Mouse (Mus musculus): ENCODE results near the gene Arhgap32.

Gene Arhgap32

GRCm38 (mm10) chr9:32186489-32186888, 70.6 kb downstream of the Arhgap32 start:
- DNase-seq (ENCODE audit: extremely low spot score, low read depth, low spot score): no peak

DNA sequence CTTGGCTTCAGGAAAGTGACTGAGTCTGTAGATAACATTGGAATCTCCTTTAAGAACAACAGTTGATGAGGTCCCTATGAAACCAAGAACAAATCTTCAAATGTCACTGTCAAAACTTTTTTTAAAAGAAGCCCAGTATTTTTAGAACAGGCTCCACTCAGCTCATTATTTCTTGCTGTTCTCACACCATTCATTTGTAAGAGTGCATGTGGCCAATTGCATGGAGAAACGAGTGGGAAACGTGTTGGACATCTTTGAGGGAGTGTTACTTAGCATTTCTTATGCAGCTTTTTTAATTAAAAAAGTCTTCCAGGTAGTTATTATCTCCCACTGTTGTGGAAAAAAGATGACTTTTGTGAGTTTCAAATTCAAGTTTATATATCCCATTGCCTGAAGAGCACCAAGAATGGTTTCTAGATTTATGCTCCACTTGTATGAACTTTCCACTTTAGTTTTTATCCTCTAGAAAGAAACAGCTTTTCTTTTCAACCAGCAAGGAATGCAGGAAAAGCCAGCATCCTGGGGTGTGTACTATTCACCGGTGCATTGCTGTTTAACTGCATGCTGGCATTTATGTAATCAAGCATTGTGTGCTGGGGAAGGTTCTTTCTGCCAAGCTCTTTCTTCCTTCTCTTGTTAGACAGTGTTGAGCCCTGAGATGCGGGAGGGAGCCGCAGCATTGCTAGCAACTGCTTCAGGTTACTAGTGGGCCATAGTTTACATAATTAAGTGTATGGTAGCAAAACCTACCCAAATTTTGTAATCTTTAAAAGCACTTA, 76.5 kb downstream of the Arhgap32 start:
- no peak for DNase-seq (ENCODE audit: extremely low spot score, low read depth, low spot score)

DNA sequence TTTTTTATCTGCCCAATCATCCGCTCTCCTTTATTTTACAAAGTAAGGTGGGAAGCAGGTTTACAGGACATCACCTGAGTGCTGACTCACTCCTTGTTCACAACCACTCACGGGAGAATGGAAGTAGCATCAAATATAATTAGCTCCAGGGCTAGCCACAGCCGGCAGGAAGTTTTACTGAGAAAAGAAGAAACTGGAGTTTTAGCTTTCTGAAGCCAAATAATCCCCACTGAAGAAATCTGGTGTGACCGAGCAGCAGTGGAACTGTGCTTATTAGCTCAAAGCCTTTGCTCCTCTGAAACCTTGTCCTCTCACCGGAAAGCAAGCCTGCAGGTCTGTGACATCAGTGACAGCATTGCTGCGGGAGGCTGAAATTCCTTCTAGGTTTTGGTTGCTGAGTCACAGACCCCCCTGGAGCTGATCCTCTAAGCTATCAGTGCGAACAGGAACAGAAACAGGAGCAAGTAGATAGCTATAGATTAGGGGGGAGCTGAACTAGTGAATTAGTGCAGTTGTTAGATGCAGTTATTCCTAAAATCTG, 88.6 kb downstream of the Arhgap32 start:
- no peak for DNase-seq (ENCODE audit: extremely low spot score, low read depth, low spot score)

- DNase-seq (ENCODE audit: extremely low spot score, low read depth, low spot score): no peak
These were observed 91.2 kb downstream of the Arhgap32 start for GRCm38 (mm10) chr9:32207133-32207532.

- no peak for DNase-seq (ENCODE audit: extremely low spot score, low read depth, low spot score)
These were observed 92.1 kb downstream of the Arhgap32 start for GRCm38 (mm10) chr9:32208071-32208470.

DNA sequence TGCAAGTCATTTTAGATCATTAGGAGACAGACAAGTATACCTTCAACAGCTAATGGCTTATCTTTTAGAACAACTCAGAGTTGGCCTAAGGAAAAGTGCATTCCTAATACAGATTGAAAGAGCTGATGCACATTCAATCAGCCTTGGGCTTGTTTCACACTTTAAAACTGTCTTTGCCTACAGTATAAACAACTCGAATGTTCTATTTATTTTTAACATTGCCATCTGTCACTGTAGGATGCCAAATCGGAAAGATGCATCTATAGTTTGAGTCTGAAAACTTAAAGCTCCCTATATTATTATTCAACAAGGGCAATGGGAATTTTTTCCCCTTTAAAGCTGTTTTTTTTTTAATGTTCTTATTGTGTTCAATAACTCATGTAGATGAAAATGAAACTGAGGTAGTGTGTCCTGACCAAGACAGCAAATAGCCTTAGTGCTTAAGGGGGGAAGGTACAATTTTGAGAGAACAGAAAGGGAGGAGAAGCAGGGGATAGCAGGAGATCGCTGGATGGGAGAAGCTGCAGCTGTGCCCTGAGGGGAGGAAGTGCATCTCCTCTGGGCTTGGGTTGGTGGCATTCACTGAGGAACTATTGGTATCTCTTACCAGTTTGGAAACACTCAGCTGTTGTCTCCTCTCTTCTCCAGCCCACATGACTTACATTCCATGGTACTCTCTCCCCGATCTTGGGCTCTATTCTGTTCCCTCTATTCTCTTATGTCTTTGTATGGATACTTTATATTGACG, 101.1 kb downstream of the Arhgap32 start:
- no peak for DNase-seq (ENCODE audit: extremely low spot score, low read depth, low spot score)

- no peak for DNase-seq (ENCODE audit: extremely low spot score, low read depth, low spot score)
These were observed 103.5 kb downstream of the Arhgap32 start for GRCm38 (mm10) chr9:32219400-32219799.

- DNase-seq (ENCODE audit: extremely low spot score, low read depth, low spot score): no peak
These were observed 106.2 kb downstream of the Arhgap32 start for GRCm38 (mm10) chr9:32222184-32222583.

GRCm38 (mm10) chr9:32223739-32224529, 108.0 kb downstream of the Arhgap32 start:
- no peak for DNase-seq (ENCODE audit: extremely low spot score, low read depth, low spot score)

- no peak for DNase-seq (ENCODE audit: extremely low spot score, low read depth, low spot score)
These were observed 109.0 kb downstream of the Arhgap32 start for GRCm38 (mm10) chr9:32224937-32225336.

DNA sequence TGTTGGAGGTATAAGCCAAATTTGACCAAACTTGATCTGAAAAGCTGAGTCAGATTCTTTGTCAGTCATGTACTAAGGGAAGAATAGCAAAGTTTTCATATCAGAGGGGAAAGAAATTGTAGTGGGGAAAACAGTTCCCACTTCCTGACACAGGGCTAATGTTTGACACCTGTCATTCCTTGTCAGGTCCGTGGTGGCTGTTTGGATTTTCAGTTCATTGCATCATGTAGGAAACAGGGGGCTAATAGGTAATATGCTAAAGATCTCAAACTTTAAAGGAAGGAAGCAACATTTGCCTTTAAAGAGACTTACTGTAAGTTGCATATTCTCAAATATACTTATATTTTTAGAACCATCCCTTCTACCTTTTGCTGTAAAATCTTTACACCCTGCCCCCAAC, 109.6 kb downstream of the Arhgap32 start:
- no peak for DNase-seq (ENCODE audit: extremely low spot score, low read depth, low spot score)

DNA sequence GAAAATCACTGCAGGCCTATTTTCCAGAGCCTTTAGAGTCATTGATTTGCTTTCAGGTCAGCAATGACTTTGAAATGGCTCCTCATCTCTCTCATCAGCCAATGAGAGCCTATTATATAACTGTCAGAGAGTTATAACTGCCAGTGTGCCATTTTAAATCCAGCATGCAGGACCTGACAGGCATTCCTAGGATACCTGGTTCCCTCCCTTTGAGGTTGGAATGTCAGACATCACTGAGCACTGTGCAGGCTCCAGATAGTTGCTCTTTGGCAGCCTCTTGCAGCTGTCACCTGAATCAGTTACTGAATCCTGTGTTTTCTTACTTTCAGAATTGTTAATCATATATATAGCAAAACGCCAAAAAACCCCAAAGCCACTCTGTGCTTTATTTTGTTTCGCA, 111.1 kb downstream of the Arhgap32 start:
- no peak for DNase-seq (ENCODE audit: extremely low spot score, low read depth, low spot score)

GRCm38 (mm10) chr9:32233593-32233992, 117.7 kb downstream of the Arhgap32 start:
- DNase-seq (ENCODE audit: extremely low spot score, low read depth, low spot score): no peak

GRCm38 (mm10) chr9:32234767-32235489, 119.0 kb downstream of the Arhgap32 start:
- no peak for DNase-seq (ENCODE audit: extremely low spot score, low read depth, low spot score)

GRCm38 (mm10) chr9:32238899-32239298, 123.0 kb downstream of the Arhgap32 start:
- DNase-seq (ENCODE audit: extremely low spot score, low read depth, low spot score): no peak

- DNase-seq (ENCODE audit: extremely low spot score, low read depth, low spot score): no peak
These were observed 123.5 kb downstream of the Arhgap32 start for GRCm38 (mm10) chr9:32239427-32239826.

DNA sequence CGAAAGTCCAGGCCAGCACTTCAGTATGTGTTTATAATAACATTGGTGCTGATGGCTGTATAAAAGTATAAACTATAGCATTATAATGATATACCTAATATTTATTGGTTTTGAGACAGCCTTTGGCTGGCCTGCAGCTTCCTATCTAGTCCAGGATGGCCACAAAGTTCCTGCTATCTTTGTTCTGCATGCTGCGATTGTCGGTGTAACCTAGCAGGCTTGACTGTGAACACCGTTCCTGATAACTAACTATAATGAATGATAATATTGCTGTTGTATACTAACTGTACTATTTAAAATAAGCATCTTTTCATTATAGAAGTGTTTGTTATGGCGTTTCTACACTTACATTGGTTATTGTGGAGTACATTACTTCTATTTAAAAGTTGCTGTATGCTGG, 124.5 kb downstream of the Arhgap32 start:
- no peak for DNase-seq (ENCODE audit: extremely low spot score, low read depth, low spot score)

DNA sequence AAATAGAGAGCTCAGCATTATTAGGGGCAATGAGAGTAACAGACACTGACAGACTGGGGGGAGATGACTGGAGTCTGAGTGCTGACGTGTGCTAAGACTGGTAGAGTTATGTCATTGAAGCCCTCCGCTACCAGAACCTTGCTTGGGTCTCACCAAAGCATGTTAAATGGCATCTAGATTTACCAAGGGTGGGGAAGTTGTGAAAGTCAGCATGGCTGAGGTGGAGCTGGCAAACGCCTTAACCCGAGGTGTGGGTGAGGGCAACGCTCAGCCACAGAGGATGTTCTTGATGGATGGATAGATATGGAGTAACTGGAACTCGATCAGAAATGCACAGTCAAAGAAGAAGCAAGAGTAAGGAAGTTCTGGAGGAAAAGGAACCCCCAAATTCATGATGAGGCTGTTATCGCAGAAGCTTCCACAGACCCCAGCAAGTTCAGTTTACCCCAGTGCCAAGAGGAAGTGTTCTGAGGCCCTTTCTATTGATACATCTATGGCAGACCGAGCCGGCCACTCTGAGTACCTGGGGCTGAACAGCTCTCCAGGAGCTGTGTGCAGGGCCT, 125.8 kb downstream of the Arhgap32 start:
- DNase-seq (ENCODE audit: extremely low spot score, low read depth, low spot score): no peak

GRCm38 (mm10) chr9:32242921-32243617, 127.1 kb downstream of the Arhgap32 start:
- no peak for DNase-seq (ENCODE audit: extremely low spot score, low read depth, low spot score)

- DNase-seq (ENCODE audit: extremely low spot score, low read depth, low spot score): no peak
These were observed 129.3 kb downstream of the Arhgap32 start for GRCm38 (mm10) chr9:32245237-32245636.
